Mouse (Mus musculus): ENCODE data around the gene Kcnc3. TPM values are rescaled to one million over a fixed set of nuclear protein-coding genes. Genes with fewer than 3 reads are reported as not detected.

Gene Kcnc3
- total and polyA plus RNA-seq, 3 experiments: 4.4 to 7.2 (median 4.8) TPM

DNA sequence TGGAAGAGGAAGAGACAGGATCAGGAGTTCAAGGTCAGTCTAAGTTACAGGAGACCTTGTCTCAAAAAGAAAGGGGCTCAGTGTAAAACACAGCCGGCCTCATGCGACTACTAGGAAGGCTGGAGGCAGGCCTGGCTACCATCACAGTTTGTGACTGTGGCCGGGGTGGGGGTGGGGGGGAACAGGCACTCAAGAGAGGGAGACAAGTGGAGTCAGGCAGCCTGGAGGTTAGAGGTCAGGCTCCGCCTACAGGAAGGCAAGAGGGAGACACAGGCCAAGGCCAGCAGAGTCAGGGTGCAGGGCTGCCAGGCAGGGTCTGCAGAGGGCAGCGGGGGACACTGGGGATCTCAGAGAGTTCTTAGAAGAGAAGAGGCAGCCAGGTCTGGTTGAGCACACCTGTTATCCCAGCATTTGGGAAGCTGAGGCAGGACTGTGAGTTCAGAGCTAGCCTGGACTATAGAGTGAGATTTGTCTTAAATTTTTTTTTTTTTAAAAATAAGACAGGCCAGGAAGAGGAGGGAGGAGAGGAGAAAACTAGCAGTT is 6.6 kb downstream of the Kcnc3 start:
- no peak for DNase-seq

GRCm38 (mm10) chr7:44597666-44598065 is 7.2 kb downstream of the Kcnc3 start:
- DNase-seq: no peak

- no peak for DNase-seq
These were observed 7.9 kb downstream of the Kcnc3 start for GRCm38 (mm10) chr7:44598336-44598735.

GRCm38 (mm10) chr7:44600691-44601262 is 10.3 kb downstream of the Kcnc3 start:
- DNase-seq: no peak

GRCm38 (mm10) chr7:44601646-44602045 is 11.2 kb downstream of the Kcnc3 start:
- DNase-seq: no peak

- no peak for DNase-seq
These were observed 12.0 kb downstream of the Kcnc3 start for GRCm38 (mm10) chr7:44602443-44602842.

DNA sequence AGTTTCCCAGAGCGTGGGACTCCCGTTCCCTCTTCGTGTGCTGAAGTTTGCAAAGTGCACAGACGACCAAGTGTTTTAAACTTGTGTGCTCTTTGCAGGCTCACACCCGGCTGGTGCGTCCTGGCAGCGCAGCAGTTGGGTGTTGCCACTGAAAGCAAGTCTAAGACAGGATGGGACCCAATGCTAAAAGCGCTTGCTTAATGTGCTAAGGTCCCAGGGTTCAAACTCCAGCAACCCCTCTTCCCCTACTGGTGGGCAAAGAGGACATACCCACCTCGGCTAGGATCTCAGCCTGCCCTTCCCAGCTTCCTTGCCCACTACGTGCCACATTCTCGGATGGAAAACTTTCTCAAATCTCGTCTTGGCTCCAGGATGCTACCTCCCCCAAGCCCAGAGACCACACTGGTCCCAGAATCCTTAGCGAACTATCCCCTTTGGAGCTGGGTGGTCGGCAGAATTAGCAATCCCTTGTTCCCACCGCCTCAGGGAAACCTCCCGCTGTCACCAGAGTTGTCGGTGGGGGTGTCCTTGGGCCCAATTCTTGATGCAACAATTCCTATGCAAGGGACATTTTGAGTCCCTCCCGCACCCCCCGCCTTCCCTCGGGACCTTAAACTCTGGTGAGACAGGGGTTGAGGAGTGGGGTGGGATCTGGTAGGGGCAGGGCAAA is 12.9 kb downstream of the Kcnc3 start:
- DNase-seq: no peak

GRCm38 (mm10) chr7:44604139-44604606 is 13.7 kb downstream of the Kcnc3 start:
- no peak for DNase-seq

DNA sequence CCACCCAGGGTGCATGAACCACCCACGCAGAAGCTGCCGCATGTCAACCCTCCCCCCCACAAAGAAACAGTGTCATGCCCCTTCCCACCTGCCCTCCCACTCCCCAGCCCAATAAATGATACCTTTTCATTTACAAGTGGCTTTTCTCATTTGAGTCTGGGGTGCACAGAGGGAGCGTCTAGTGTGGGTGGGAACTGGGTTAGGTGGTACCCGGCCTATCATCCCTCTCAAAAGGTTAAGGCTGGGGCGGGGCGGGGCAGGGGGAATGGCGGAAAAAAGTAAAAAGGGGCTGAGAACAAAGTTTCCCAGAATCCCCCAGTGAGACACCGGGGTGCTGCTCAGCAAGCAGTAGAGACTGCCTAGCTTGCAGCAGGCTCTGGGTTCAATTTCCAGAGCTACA is 14.2 kb downstream of the Kcnc3 start:
- DNase-seq: no peak

DNA sequence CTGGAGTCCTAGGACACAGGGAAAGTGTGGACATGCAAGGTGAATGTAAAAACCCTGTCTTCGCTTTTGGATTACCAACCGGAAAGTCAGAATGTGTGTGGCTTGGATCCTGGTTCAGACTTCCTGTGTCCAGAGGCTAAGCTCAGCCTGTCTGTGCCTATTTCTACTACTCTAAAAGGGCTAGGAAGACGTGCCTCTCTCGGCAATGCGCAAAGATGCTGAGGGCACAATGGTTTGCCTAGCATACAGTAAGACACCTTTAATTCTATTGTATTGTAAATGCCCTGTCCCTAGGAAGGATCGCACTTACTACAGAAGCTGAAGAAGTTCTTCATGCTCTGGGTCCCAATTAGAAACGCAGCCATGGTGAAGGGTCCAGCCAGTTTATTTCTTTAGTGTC is 15.0 kb downstream of the Kcnc3 start:
- no peak for DNase-seq

- no peak for DNase-seq
These were observed 15.9 kb downstream of the Kcnc3 start for GRCm38 (mm10) chr7:44606171-44606901.

GRCm38 (mm10) chr7:44612192-44612591 is 21.7 kb downstream of the Kcnc3 start:
- DNase-seq: no peak

- no peak for DNase-seq
These were observed 23.7 kb downstream of the Kcnc3 start for GRCm38 (mm10) chr7:44614041-44614688.

- DNase-seq: no peak
These were observed 24.8 kb downstream of the Kcnc3 start for GRCm38 (mm10) chr7:44615309-44615708.

GRCm38 (mm10) chr7:44615987-44616386 is 25.5 kb downstream of the Kcnc3 start:
- DNase-seq: no peak

DNA sequence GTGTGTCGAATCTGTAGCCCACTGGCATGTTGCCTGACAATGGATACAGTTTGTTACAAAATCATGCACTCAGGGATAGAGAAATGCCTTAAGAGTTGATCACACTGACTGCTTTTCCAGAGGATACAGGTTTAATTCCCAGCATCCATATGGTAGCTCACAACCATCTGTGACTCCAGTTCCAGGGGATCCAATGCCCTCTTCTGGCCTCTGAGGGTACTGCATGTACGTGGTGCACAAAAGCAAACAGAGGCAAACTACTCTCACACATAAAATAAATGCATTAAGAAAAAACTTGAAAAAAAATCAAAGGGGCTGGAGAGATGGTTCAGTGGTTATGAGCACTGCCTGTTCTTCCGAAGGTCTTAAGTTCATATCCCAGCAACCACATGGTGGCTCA is 26.6 kb downstream of the Kcnc3 start:
- DNase-seq: no peak

- DNase-seq: no peak
These were observed 33.5 kb downstream of the Kcnc3 start for GRCm38 (mm10) chr7:44623714-44624542.

GRCm38 (mm10) chr7:44624543-44624826 is 34.0 kb downstream of the Kcnc3 start:
- no peak for DNase-seq

DNA sequence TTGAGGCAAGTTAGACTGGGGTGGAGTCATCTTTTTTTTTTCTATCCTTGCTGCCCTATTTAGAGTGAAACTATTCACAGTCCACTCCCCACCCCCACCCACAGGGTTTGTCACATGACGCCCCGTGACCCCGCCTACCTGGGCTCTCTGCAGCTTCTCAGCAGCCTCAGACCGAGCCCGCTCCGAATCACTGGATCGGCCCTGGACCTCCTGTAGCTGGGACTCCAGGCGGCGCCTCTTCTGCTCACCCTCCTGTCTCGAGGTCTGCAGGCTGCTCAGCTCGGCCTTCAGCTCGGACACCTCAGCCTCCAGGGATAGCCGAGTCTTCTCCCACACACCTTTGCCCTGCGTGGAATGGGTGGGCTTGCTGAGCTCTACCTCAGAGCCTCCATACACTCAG is 34.4 kb downstream of the Kcnc3 start:
- no peak for DNase-seq

DNA sequence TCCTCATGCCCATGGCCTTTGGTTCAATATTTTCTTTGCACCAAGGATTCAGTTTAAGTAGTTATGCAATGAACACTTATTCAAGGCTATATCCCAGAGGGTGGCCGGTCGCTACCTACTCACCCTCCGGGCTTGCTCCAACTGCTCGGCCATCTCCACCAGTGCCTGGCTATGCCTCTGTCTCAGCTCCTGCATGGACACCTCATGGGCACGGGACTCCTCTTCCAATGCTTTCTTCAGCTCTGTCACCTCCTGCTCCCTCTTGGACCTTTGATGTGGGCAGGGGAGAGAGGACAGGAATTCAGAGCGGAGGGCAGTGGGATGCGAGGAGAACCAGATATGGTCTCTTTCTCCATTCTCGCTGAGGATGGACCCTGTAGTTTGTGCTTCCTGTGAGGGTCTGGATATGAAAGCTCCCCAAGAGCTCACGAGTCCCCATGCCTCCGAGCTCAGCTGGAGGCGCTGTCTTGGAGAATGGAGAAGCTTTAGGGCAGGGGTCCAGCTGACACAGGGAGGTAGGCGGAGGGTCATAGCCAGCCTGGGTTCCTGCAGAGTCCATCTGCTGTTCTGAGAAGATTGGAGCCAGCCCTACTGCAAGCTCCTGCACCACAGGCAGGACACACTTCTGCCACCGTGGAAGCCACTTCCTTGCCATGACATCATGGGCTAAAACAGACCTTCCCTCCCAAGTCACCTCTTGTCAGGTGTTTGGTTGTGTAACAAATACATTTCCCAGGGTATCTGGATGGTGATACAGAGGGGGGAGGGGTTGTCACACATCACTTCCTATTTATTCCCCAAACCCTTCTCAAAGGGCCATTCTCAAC is 35.0 kb downstream of the Kcnc3 start:
- DNase-seq: no peak

- DNase-seq: no peak
These were observed 35.6 kb downstream of the Kcnc3 start for GRCm38 (mm10) chr7:44626068-44626385.
